Mouse (Mus musculus) liver, embryonic 16.5 days (tissue): ENCODE measurements around the gene Atg7. TPM values are rescaled to one million over a fixed set of nuclear protein-coding genes. Genes with fewer than 3 reads are reported as not detected.

Experiments
- ATAC-seq: fragments of 200-750 bp; cut with Nextera tagmentation; 2 replicates; pipeline ENCODE4 v1.8.0; 2017; ENCODE audit warnings: low read depth, mild to moderate bottlenecking, moderate number of reproducible peaks, moderate library complexity
- H3K27ac ChIP-seq: fragments of 300-500 bp; sonication (generic); 2 replicates; pipeline ENCODE4 v1.5.1; 2014; ENCODE audit warnings: mild to moderate bottlenecking, low read length
- H3K27me3 ChIP-seq: fragments of 300-500 bp; sonication (generic); 2 replicates; pipeline ENCODE4 v1.6.1; 2014; ENCODE audit warnings: low read depth, low read length, mixed read lengths; ENCODE audit not compliant: control insufficient read depth, insufficient read depth
- H3K36me3 ChIP-seq: fragments of 300-500 bp; sonication (generic); 2 replicates; pipeline ENCODE4 v1.6.1; 2014; ENCODE audit warnings: mild to moderate bottlenecking; ENCODE audit not compliant: control insufficient read depth, insufficient read depth
- H3K4me1 ChIP-seq: fragments of 300-500 bp; sonication (generic); 2 replicates; pipeline ENCODE4 v1.6.1; 2014; ENCODE audit warnings: low read depth, low read length, mixed read lengths; ENCODE audit not compliant: control insufficient read depth
- H3K4me2 ChIP-seq: fragments of 300-500 bp; sonication (generic); 2 replicates; pipeline ENCODE4 v1.6.1; 2014; ENCODE audit warnings: low read depth, low read length, mixed read lengths
- H3K4me3 ChIP-seq: fragments of 300-500 bp; sonication (generic); 2 replicates; pipeline ENCODE4 v1.5.1; 2014; ENCODE audit warnings: low read depth, mild to moderate bottlenecking, low read length
- H3K9ac ChIP-seq: fragments of 300-500 bp; sonication (generic); 2 replicates; pipeline ENCODE4 v1.6.1; 2014; ENCODE audit warnings: low read depth, low read length
- H3K9me3 ChIP-seq: fragments of 300-500 bp; sonication (generic); replicated peaks from 2 replicates; pipeline ENCODE4 v1.6.1; 2016; ENCODE audit warnings: low read length; ENCODE audit not compliant: control insufficient read depth
- WGBS: fragments of 180-500 bp; shearing (Covaris S2); extraction: QIAGEN DNeasy Blood & Tissue Kit; methylation state at CpG from one replicate; pipeline ENCODE4 v1.1.7; 2014; ENCODE audit not compliant: insufficient replicate concordance; 5-methylcytosine and 5-hydroxymethylcytosine counted together
- polyA plus RNA-seq: library from polyadenylated mRNA; unstranded; fragments of >200 nt; fragmentation: Nextera tagmentation; extraction: Ambion mirVana; gene quantifications from 2 replicates; pipeline ENCODE4 v1.2.1, GENCODE M21; 2015

Gene Atg7
- polyA plus RNA-seq, 1 experiment from 2014 or later = 13.2 TPM

- no peak for ATAC-seq
- H3K4me2 ChIP-seq = no peak overlapping the region
- WGBS = 77% methylated on average over 3 of the region's 3 CpGs
Observed at GRCm38 (mm10) chr6:114748882-114749281, 106.0 kb downstream of the Atg7 start.

GRCm38 (mm10) chr6:114758795-114759194 lies 115.9 kb downstream of the Atg7 start:
- WGBS = 60% methylated on average over 7 of the region's 7 CpGs
- Histone ChIP-seq H3K27me3 (no peaks in the 10 kb centered on the region), H3K4me2 (no peak overlapping the region), H3K4me1 (no peaks in the 10 kb centered on the region), H3K4me3 (no peak overlapping the region), H3K9ac (no peak overlapping the region), H3K36me3 (no peaks in the 10 kb centered on the region), H3K27ac (no peak overlapping the region), H3K9me3 (no peaks in the 10 kb centered on the region)
- no peak for ATAC-seq

More at GRCm38 (mm10) chr6:114748882-114749281, 106.0 kb downstream of the Atg7 start:
- H3K9ac ChIP-seq = no peak overlapping the region
- no peaks in the 10 kb centered on the region for H3K9me3 ChIP-seq
- H3K27ac ChIP-seq = no peak overlapping the region
- no peaks in the 10 kb centered on the region for H3K4me1 ChIP-seq
- no peaks in the 10 kb centered on the region for H3K36me3 ChIP-seq
- no peak overlapping the region for H3K4me3 ChIP-seq
- no peaks in the 10 kb centered on the region for H3K27me3 ChIP-seq

GRCm38 (mm10) chr6:114766314-114766713 lies 123.4 kb downstream of the Atg7 start:
- no peaks in the 10 kb centered on the region for H3K4me1 ChIP-seq
- H3K36me3 ChIP-seq = no peaks in the 10 kb centered on the region
- no peaks in the 10 kb centered on the region for H3K9me3 ChIP-seq
- no peak overlapping the region for H3K4me3 ChIP-seq
- H3K9ac ChIP-seq = no peak overlapping the region
- H3K27me3 ChIP-seq = no peaks in the 10 kb centered on the region
- ATAC-seq = no peak
- no peak overlapping the region for H3K4me2 ChIP-seq
- H3K27ac ChIP-seq = no peak overlapping the region
- 73% methylated on average over 6 of the region's 6 CpGs for WGBS

- Histone ChIP-seq H3K4me1 (no peaks in the 10 kb centered on the region), H3K9ac (no peak overlapping the region), H3K9me3 (no peaks in the 10 kb centered on the region), H3K4me3 (no peak overlapping the region), H3K27me3 (no peaks in the 10 kb centered on the region), H3K27ac (no peak overlapping the region), H3K4me2 (no peak overlapping the region), H3K36me3 (no peaks in the 10 kb centered on the region)
- ATAC-seq = no peak
- 55% methylated on average over 2 of the region's 2 CpGs for WGBS
Observed at GRCm38 (mm10) chr6:114767710-114768109, 124.8 kb downstream of the Atg7 start.

GRCm38 (mm10) chr6:114770337-114770736 lies 127.4 kb downstream of the Atg7 start:
- no peak for ATAC-seq

GRCm38 (mm10) chr6:114771502-114771901 lies 128.6 kb downstream of the Atg7 start:
- Histone ChIP-seq H3K27me3 (no peaks in the 10 kb centered on the region), H3K9ac (no peak overlapping the region), H3K4me3 (no peak overlapping the region), H3K27ac (no peak overlapping the region), H3K9me3 (no peaks in the 10 kb centered on the region), H3K36me3 (no peaks in the 10 kb centered on the region), H3K4me2 (no peak overlapping the region), H3K4me1 (no peaks in the 10 kb centered on the region)
- WGBS = 68% methylated on average over 4 of the region's 4 CpGs
- ATAC-seq = no peak

More at GRCm38 (mm10) chr6:114770337-114770736, 127.4 kb downstream of the Atg7 start:
- no peaks in the 10 kb centered on the region for H3K4me1 ChIP-seq
- no peak overlapping the region for H3K27ac ChIP-seq
- no peak overlapping the region for H3K4me2 ChIP-seq
- no peaks in the 10 kb centered on the region for H3K9me3 ChIP-seq
- H3K9ac ChIP-seq = no peak overlapping the region
- WGBS = 60% methylated on average over 2 of the region's 2 CpGs
- no peaks in the 10 kb centered on the region for H3K36me3 ChIP-seq
- H3K27me3 ChIP-seq = no peaks in the 10 kb centered on the region
- H3K4me3 ChIP-seq = no peak overlapping the region

GRCm38 (mm10) chr6:114775210-114775609 lies 132.3 kb downstream of the Atg7 start:
- Histone ChIP-seq H3K9ac (no peak overlapping the region), H3K4me1 (no peaks in the 10 kb centered on the region), H3K9me3 (no peaks in the 10 kb centered on the region), H3K27me3 (no peaks in the 10 kb centered on the region), H3K36me3 (no peaks in the 10 kb centered on the region), H3K4me2 (no peak overlapping the region), H3K27ac (no peak overlapping the region), H3K4me3 (no peak overlapping the region)
- WGBS = 75% methylated on average over 5 of the region's 5 CpGs
- ATAC-seq = no peak

GRCm38 (mm10) chr6:114777872-114778271 lies 135.0 kb downstream of the Atg7 start:
- H3K9me3 ChIP-seq = no peaks in the 10 kb centered on the region
- H3K4me1 ChIP-seq = peaks cover 4% of the 10 kb centered on the region
- ATAC-seq = no peak
- no peak overlapping the region for H3K9ac ChIP-seq
- no peaks in the 10 kb centered on the region for H3K27me3 ChIP-seq
- 50% methylated on average over 4 of the region's 4 CpGs for WGBS
- no peak overlapping the region for H3K27ac ChIP-seq
- no peak overlapping the region for H3K4me3 ChIP-seq
- H3K36me3 ChIP-seq = no peaks in the 10 kb centered on the region
- H3K4me2 ChIP-seq = no peak overlapping the region

GRCm38 (mm10) chr6:114778650-114779049 lies 135.8 kb downstream of the Atg7 start:
- no peaks in the 10 kb centered on the region for H3K27me3 ChIP-seq
- ATAC-seq = no peak
- H3K27ac ChIP-seq = no peak overlapping the region
- H3K36me3 ChIP-seq = no peaks in the 10 kb centered on the region
- no peak overlapping the region for H3K4me3 ChIP-seq
- H3K4me1 ChIP-seq = peaks cover 4% of the 10 kb centered on the region
- no peaks in the 10 kb centered on the region for H3K9me3 ChIP-seq
- WGBS = 75% methylated on average over 8 of the region's 8 CpGs
- no peak overlapping the region for H3K9ac ChIP-seq
- no peak overlapping the region for H3K4me2 ChIP-seq
